ENCODE assay signal across 20 mouse cellular contexts in genomic region chr2:66464874-66465458, GRCm38 (mm10). TPM values are rescaled to one million over a fixed set of nuclear protein-coding genes. Genes with fewer than 3 reads are reported as not detected.
"Had no signal": no experiment of that assay in that cellular context is flagged by ENCODE, and none has a peak within 500 bp of the region (broad histone marks: within the 10 kb centered on the region; RNA-seq: fewer than 3 reads in every experiment).

No protein-coding gene starts in this region.

- H3K4me1 ChIP-seq: limb, embryonic 13.5 days; liver, embryonic 12.5 days; liver, embryonic 15.5 days; midbrain, embryonic 12.5 days; midbrain, embryonic 15.5 days; neural tube, embryonic 12.5 days; neural tube, embryonic 15.5 days; stomach, embryonic 15.5 days had no signal

- ATAC-seq: intestine, postnatal 0 days; liver, embryonic 12.5 days; midbrain, embryonic 15.5 days had no signal

- DNase-seq: kidney, postnatal 36 days; layer of hippocampus, postnatal 36 days; liver; lung, adult 18-20 months; right cerebral cortex, adult 18-20 months; right cerebral cortex, postnatal 14 days; right cerebral cortex, postnatal 4 days; thymus, adult 18-20 months; thymus, postnatal 36 days had no signal

- H3K27me3 ChIP-seq: limb, embryonic 13.5 days; liver, embryonic 12.5 days; liver, embryonic 15.5 days; midbrain, embryonic 12.5 days; midbrain, embryonic 15.5 days; neural tube, embryonic 12.5 days; neural tube, embryonic 15.5 days; stomach, embryonic 15.5 days had no signal

- H3K4me2 ChIP-seq: limb, embryonic 13.5 days; liver, embryonic 12.5 days; liver, embryonic 15.5 days; midbrain, embryonic 12.5 days; midbrain, embryonic 15.5 days; neural tube, embryonic 12.5 days; neural tube, embryonic 15.5 days; stomach, embryonic 15.5 days had no signal

- H3K9me3 ChIP-seq: liver, embryonic 12.5 days; liver, embryonic 15.5 days; midbrain, embryonic 12.5 days; midbrain, embryonic 15.5 days; neural tube, embryonic 12.5 days; neural tube, embryonic 15.5 days; stomach, embryonic 15.5 days had no signal

- H3K36me3 ChIP-seq: limb, embryonic 13.5 days; liver, embryonic 12.5 days; liver, embryonic 15.5 days; midbrain, embryonic 12.5 days; midbrain, embryonic 15.5 days; neural tube, embryonic 12.5 days; neural tube, embryonic 15.5 days; stomach, embryonic 15.5 days had no signal

- H3K9ac ChIP-seq: limb, embryonic 13.5 days; liver, embryonic 12.5 days; liver, embryonic 15.5 days; midbrain, embryonic 12.5 days; midbrain, embryonic 15.5 days; neural tube, embryonic 12.5 days; neural tube, embryonic 15.5 days; stomach, embryonic 15.5 days had no signal

- H3K4me3 ChIP-seq: left cerebral cortex, adult 2 months; limb, embryonic 13.5 days; liver, embryonic 12.5 days; liver, embryonic 15.5 days; midbrain, embryonic 12.5 days; midbrain, embryonic 15.5 days; neural tube, embryonic 12.5 days; neural tube, embryonic 15.5 days; stomach, embryonic 15.5 days had no signal

- H3K27ac ChIP-seq: left cerebral cortex, adult 2 months; limb, embryonic 13.5 days; liver, embryonic 12.5 days; liver, embryonic 15.5 days; macrophage; midbrain, embryonic 12.5 days; midbrain, embryonic 15.5 days; neural tube, embryonic 12.5 days; neural tube, embryonic 15.5 days; stomach, embryonic 15.5 days had no signal

RNA-seq across cellular contexts. Expression of gene Scn1a, which starts 24.3 kb away (rescaled TPM):
- polyA plus RNA-seq: liver, embryonic 12.5 days; liver, embryonic 15.5 days; macrophage had no signal
